28 mouse cellular contexts compared by ENCODE assay signal in the genomic region with DNA sequence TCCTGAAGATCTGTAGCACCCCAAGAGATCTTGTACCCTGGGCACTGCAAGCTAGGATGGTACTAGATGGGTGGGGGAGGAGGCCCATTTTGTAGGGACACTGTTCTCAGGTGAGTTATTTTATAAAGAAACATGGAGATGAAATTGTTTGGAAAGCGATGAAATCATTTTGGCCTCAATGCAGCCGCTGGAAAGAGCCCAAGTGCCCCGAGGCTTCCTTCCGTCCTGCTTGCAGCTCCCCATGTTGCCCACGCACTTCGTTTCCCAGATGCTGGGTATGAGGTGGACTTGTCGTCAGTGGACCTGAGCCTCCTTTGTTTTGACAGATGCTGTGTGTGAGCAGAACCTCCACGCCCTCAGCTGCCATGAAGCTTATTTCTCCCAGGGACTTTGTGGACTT. TPM values are rescaled to one million over a fixed set of nuclear protein-coding genes. Genes with fewer than 3 reads are reported as not detected.
DNase-seq lines count a peak whose midpoint lies in the region; ATAC-seq and TF ChIP-seq lines count a peak whose summit lies in the region.
"Had no signal": no experiment of that assay in that cellular context is flagged by ENCODE, and none has a peak within 500 bp of the region (broad histone marks: within the 10 kb centered on the region; RNA-seq: fewer than 3 reads in every experiment).

No protein-coding gene starts in this region.

- no peak overlapping the region for H3K4me2 ChIP-seq in liver, postnatal 0 days (ENCODE audit: low read depth, low read length)
- no peak overlapping the region for H3K4me2 ChIP-seq in liver, embryonic 11.5 days
- H3K4me2 ChIP-seq: embryonic facial prominence, embryonic 12.5 days; embryonic facial prominence, embryonic 15.5 days; heart, embryonic 12.5 days; heart, embryonic 15.5 days; hindbrain, embryonic 13.5 days; intestine, embryonic 15.5 days had no signal

- TF ChIP-seq CTCF in cerebellum, adult 2 months (IDR thresholded peaks at IDR 0.05; ENCODE audit: borderline replicate concordance, insufficient read depth, low read depth, low read length), result no peak
- no peak for TF ChIP-seq CTCF in liver, postnatal 0 days (IDR thresholded peaks at IDR 0.05; ENCODE audit: low read depth)

- H3K4me1 ChIP-seq in cerebellum, adult 2 months (ENCODE audit: control insufficient read depth, insufficient read depth, low read length), result peaks cover 25% of the 10 kb centered on the region
- H3K4me1 ChIP-seq in liver, postnatal 0 days (ENCODE audit: insufficient read depth), result peaks cover 17% of the 10 kb centered on the region
- H3K4me1 ChIP-seq in liver, embryonic 11.5 days (replicated peaks; ENCODE audit: control insufficient read depth, insufficient read depth, low read length), result peaks cover 9% of the 10 kb centered on the region

- peak overlapping the region; percentile 8; the same call in 1 of the 2 replicates for H3K27ac ChIP-seq in cerebellum, adult 2 months (ENCODE audit: insufficient read depth, low read length)
- H3K27ac ChIP-seq in liver, postnatal 0 days (ENCODE audit: low read depth), result peak overlapping the region; percentile 77
- no peak overlapping the region for H3K27ac ChIP-seq in liver, embryonic 11.5 days (ENCODE audit: low read depth, low read length)
- H3K27ac ChIP-seq: embryonic facial prominence, embryonic 12.5 days; embryonic facial prominence, embryonic 15.5 days; gastrocnemius, adult 2 months; heart, embryonic 15.5 days; hindbrain, embryonic 10.5 days; hindbrain, embryonic 13.5 days; intestine, embryonic 15.5 days had no signal

- H3K4me3 ChIP-seq in cerebellum, adult 2 months (replicated peaks; ENCODE audit: insufficient read depth, low read depth, low read length), result no peak overlapping the region
- no peak overlapping the region for H3K4me3 ChIP-seq in liver, postnatal 0 days (ENCODE audit: low read depth, low read length)
- no peak overlapping the region for H3K4me3 ChIP-seq in liver, embryonic 11.5 days (ENCODE audit: low read depth, low read length)
- H3K4me3 ChIP-seq: embryonic facial prominence, embryonic 12.5 days; embryonic facial prominence, embryonic 15.5 days; gastrocnemius, adult 2 months; heart, embryonic 12.5 days; heart, embryonic 15.5 days; hindbrain, embryonic 10.5 days; hindbrain, embryonic 13.5 days; intestine, embryonic 15.5 days had no signal

- WGBS in cerebellum, adult 2 months, result 16% methylated on average over 8 of the region's 8 CpGs
- WGBS in liver, postnatal 0 days (ENCODE audit: insufficient replicate concordance), result 90% methylated on average over 8 of the region's 8 CpGs
- 88% methylated on average over 8 of the region's 8 CpGs for WGBS in liver, embryonic 11.5 days

- no peak overlapping the region for H3K9ac ChIP-seq in liver, postnatal 0 days (replicated peaks)
- no peak overlapping the region for H3K9ac ChIP-seq in liver, embryonic 11.5 days (ENCODE audit: low read depth, low read length)
- H3K9ac ChIP-seq: embryonic facial prominence, embryonic 12.5 days; embryonic facial prominence, embryonic 15.5 days; forebrain, postnatal 0 days; heart, embryonic 12.5 days; heart, embryonic 15.5 days; hindbrain, embryonic 13.5 days; intestine, embryonic 15.5 days had no signal

- no peak for TF ChIP-seq EP300 in liver, postnatal 0 days (IDR thresholded peaks at IDR 0.05; ENCODE audit: low read depth)

- no peak; the same call in 1 of the 2 replicates for TF ChIP-seq POLR2A in cerebellum, adult 2 months (IDR thresholded peaks at IDR 0.05; ENCODE audit: borderline replicate concordance, insufficient read depth, low read length)

- intact Hi-C loops in left cerebral cortex, postnatal 4 days (cut with DNase I), result no loop called here

- ATAC-seq in liver, postnatal 0 days, result no peak
- no peak for ATAC-seq in liver, embryonic 11.5 days (replicated peaks; ENCODE audit: low FRiP score)
- ATAC-seq: activated CD4-positive, CD25-positive, alpha-beta regulatory T cell, adult 4 months; CD4-positive, CD25-positive, alpha-beta regulatory T cell, adult 4 months; forebrain, embryonic 14.5 days; forebrain, postnatal 0 days; hindbrain, embryonic 16.5 days; intestine, embryonic 15.5 days had no signal

- no peaks in the 10 kb centered on the region for H3K27me3 ChIP-seq in cerebellum, adult 2 months (ENCODE audit: control insufficient read depth, insufficient read depth, low read length)
- H3K27me3 ChIP-seq in liver, postnatal 0 days (ENCODE audit: insufficient read depth, low read length), result no peaks in the 10 kb centered on the region
- no peaks in the 10 kb centered on the region for H3K27me3 ChIP-seq in liver, embryonic 11.5 days (replicated peaks; ENCODE audit: control insufficient read depth, insufficient read depth, low read length)
- H3K27me3 ChIP-seq: embryonic facial prominence, embryonic 12.5 days; embryonic facial prominence, embryonic 15.5 days; heart, embryonic 12.5 days; heart, embryonic 15.5 days; hindbrain, embryonic 13.5 days; intestine, embryonic 15.5 days had no signal

- H3K36me3 ChIP-seq in liver, postnatal 0 days (replicated peaks; ENCODE audit: insufficient read depth, low read length), result peaks cover 37% of the 10 kb centered on the region
- peaks cover 3% of the 10 kb centered on the region; the same call in 1 of the 2 replicates for H3K36me3 ChIP-seq in liver, embryonic 11.5 days (ENCODE audit: control insufficient read depth, insufficient read depth, low read length)
- H3K36me3 ChIP-seq: hindbrain, embryonic 13.5 days had no signal

- DNase-seq in cerebellum, adult 2 months, result peak; percentile 44 to 58
- DNase-seq in cerebellum, adult 8-10 months, result no peak
- DNase-seq in liver, postnatal 0 days, result no peak
- no peak for DNase-seq in liver, embryonic 11.5 days (ENCODE audit: low spot score)
- peak; percentile 54 for DNase-seq in cerebellum, adult 9-11 months
- DNase-seq in cerebellum, postnatal 25 days, result peak; percentile 49 to 61
- DNase-seq in left cerebral cortex, postnatal 4 days, result no peak
- DNase-seq: adrenal gland, adult 8-10 months; adrenal gland, postnatal 25 days; forebrain, postnatal 0 days; gastrocnemius, adult 2 months; gastrocnemius, postnatal 14 days; heart, adult 11 months; heart, postnatal 10 days; heart, postnatal 36 days; kidney, adult 11 months had no signal

- no peaks in the 10 kb centered on the region for H3K9me3 ChIP-seq in liver, postnatal 0 days (ENCODE audit: low read length)
- H3K9me3 ChIP-seq in liver, embryonic 11.5 days (ENCODE audit: control insufficient read depth, low read length), result no peaks in the 10 kb centered on the region
- H3K9me3 ChIP-seq: embryonic facial prominence, embryonic 12.5 days; embryonic facial prominence, embryonic 15.5 days; heart, embryonic 12.5 days; heart, embryonic 15.5 days; hindbrain, embryonic 10.5 days; hindbrain, embryonic 13.5 days; intestine, embryonic 15.5 days had no signal

RNA-seq across cellular contexts. Expression of a gene that starts 4.7 kb away (rescaled TPM):
- 31.0 and 33.5 TPM in 2 replicates for polyA plus RNA-seq in cerebellum, adult 2 months (2012; rRNA removed)
- 61.4 and 63.2 TPM in 2 replicates for polyA plus RNA-seq in liver, postnatal 0 days (2015; fragmentation: Nextera tagmentation; extraction: Ambion mirVana)
- polyA plus RNA-seq in liver, embryonic 11.5 days (2014; fragmentation: Nextera tagmentation; extraction: Ambion mirVana), result 9.2 and 10.8 TPM in 2 replicates
- 10 to 100 TPM; 10.2 to 10.4 TPM for total RNA-seq in left cerebral cortex, postnatal 4 days (2021)

RNA-seq across cellular contexts. Expression of a gene that starts 51.7 kb away (rescaled TPM):
- polyA plus RNA-seq in cerebellum, adult 2 months (2012; rRNA removed), result 0.61 and 0.84 TPM in 2 replicates
- polyA plus RNA-seq in liver, postnatal 0 days (2015; fragmentation: Nextera tagmentation; extraction: Ambion mirVana), result 0.09 and 0.21 TPM in 2 replicates
- 0.42 and 0.47 TPM in 2 replicates for polyA plus RNA-seq in liver, embryonic 11.5 days (2014; fragmentation: Nextera tagmentation; extraction: Ambion mirVana)
- under 1 TPM; 0.08 TPM for total RNA-seq in left cerebral cortex, postnatal 4 days (2021)
- total RNA-seq: gastrocnemius, adult 2 months had no signal
- polyA plus RNA-seq: C2C12 had no signal

Comparison
In these comparisons a context has a peak if more than half of its experiments do, and no peak if none do; other contexts are left out.
1. DNase-seq: peak in cerebellum, adult 2 months (2 of 2), cerebellum, adult 9-11 months (single experiment) and cerebellum, postnatal 25 days (2 of 2); none in cerebellum, adult 8-10 months (single experiment), liver, postnatal 0 days (single experiment), liver, embryonic 11.5 days (single experiment) and left cerebral cortex, postnatal 4 days (single experiment).